Mouse (Mus musculus) MEL (cell line): Measurements from ENCODE around the gene Whrn. TPM values are rescaled to one million over a fixed set of nuclear protein-coding genes. Genes with fewer than 3 reads are reported as not detected.

ENCODE experiments used
- DNase-seq: peaks from one replicate; pipeline ENCODE4 v3.0.0; 2011; ENCODE audit warnings: low read depth, low spot score
- H3K27ac ChIP-seq: 2 replicates; pipeline ENCODE4 v1.5.1; 2012; ENCODE audit warnings: low read depth, mild to moderate bottlenecking, control low read depth, low read length, moderate library complexity; ENCODE audit not compliant: control insufficient read depth
- H3K27me3 ChIP-seq, 2 experiments: fragments of 150-350 bp in 1 of 2; sonication (generic) in 1 of 2; 2 replicates each; pipeline ENCODE4 v1.6.1; 2012; ENCODE audit warnings: low read length in 2 of 2, mild to moderate bottlenecking in 2 of 2, improper control_type of control experiment in 1 of 2, moderate library complexity in 1 of 2; ENCODE audit not compliant: insufficient read depth in 2 of 2, control insufficient read depth in 1 of 2
- H3K36me3 ChIP-seq, 2 experiments: 2 replicates each; pipeline ENCODE4 v1.6.1; 2012 to 2014; ENCODE audit warnings: low read length in 2 of 2, improper control_type of control experiment in 1 of 2, inconsistent platforms in 1 of 2, mild to moderate bottlenecking in 1 of 2; ENCODE audit not compliant: insufficient read depth in 2 of 2, control insufficient read depth in 1 of 2
- H3K4me1 ChIP-seq, 2 experiments: fragments of 150-350 bp in 1 of 2; sonication (generic) in 1 of 2; 2 replicates each; pipeline ENCODE4 v1.6.1; 2012; ENCODE audit warnings: low read length in 2 of 2, improper control_type of control experiment in 1 of 2, mild to moderate bottlenecking in 1 of 2; ENCODE audit not compliant: insufficient read depth in 2 of 2, control insufficient read depth in 1 of 2
- H3K4me3 ChIP-seq, 2 experiments: fragments of 150-350 bp in 1 of 2; sonication (generic) in 1 of 2; 2 replicates each; pipeline ENCODE4 v1.5.1; 2012; ENCODE audit warnings: low read depth in 2 of 2, low read length in 2 of 2, mild to moderate bottlenecking in 2 of 2, moderate library complexity in 2 of 2, control low read depth in 1 of 2, improper control_type of control experiment in 1 of 2; ENCODE audit not compliant: control insufficient read depth in 1 of 2, insufficient read depth in 1 of 2
- H3K79me2 ChIP-seq: 2 replicates; pipeline ENCODE4 v1.6.1; 2012; ENCODE audit warnings: mild to moderate bottlenecking, low read length, moderate library complexity; ENCODE audit not compliant: control insufficient read depth, poor library complexity, insufficient read depth
- H3K9ac ChIP-seq: 2 replicates; pipeline ENCODE4 v1.6.1; 2012; ENCODE audit warnings: low read depth, mild to moderate bottlenecking, control low read depth, low read length, moderate library complexity; ENCODE audit not compliant: control insufficient read depth, poor library complexity, severe bottlenecking
- H3K9me3 ChIP-seq: fragments of 150-350 bp; sonication (generic); replicated peaks from 2 replicates; pipeline ENCODE4 v1.6.1; 2012; ENCODE audit warnings: mild to moderate bottlenecking, low read length, improper control_type of control experiment, moderate library complexity; ENCODE audit not compliant: insufficient read depth
- BHLHE40 ChIP-seq: IDR thresholded peaks from 2 replicates; pipeline ENCODE4 v1.6.1; 2012; ENCODE audit warnings: low read depth, mild to moderate bottlenecking, inconsistent platforms, low read length, improper control_type of control experiment, borderline replicate concordance
- CHD1 ChIP-seq: IDR thresholded peaks from 2 replicates; pipeline ENCODE4 v1.6.1; 2012; ENCODE audit warnings: low read depth, mild to moderate bottlenecking, inconsistent platforms, low read length, improper control_type of control experiment
- E2F4 ChIP-seq: IDR thresholded peaks from 2 replicates; pipeline ENCODE4 v1.6.1; 2011; ENCODE audit warnings: low read depth, low read length, improper control_type of control experiment, borderline replicate concordance
- ELF1 ChIP-seq: IDR thresholded peaks from 2 replicates; pipeline ENCODE4 v1.6.1; 2014; ENCODE audit warnings: low read depth, mild to moderate bottlenecking, inconsistent platforms, low read length, improper control_type of control experiment, moderate library complexity
- GATA1 ChIP-seq: IDR thresholded peaks from 2 replicates; pipeline ENCODE4 v1.6.1; 2011; ENCODE audit warnings: low read depth, low read length, improper control_type of control experiment
- JUND ChIP-seq: IDR thresholded peaks from 2 replicates; pipeline ENCODE4 v1.6.1; 2011; ENCODE audit warnings: low read depth, mild to moderate bottlenecking, improper control_type of control experiment, low read length
- MXI1 ChIP-seq: IDR thresholded peaks from 2 replicates; pipeline ENCODE4 v1.6.1; 2011; ENCODE audit warnings: mild to moderate bottlenecking, low read depth, low read length, improper control_type of control experiment
- MYC ChIP-seq: IDR thresholded peaks from 2 replicates; pipeline ENCODE4 v1.6.1; 2011; ENCODE audit warnings: low read depth, mild to moderate bottlenecking, low read length, improper control_type of control experiment, moderate library complexity
- NELFE ChIP-seq: IDR thresholded peaks from 2 replicates; pipeline ENCODE4 v1.6.1; 2011; ENCODE audit warnings: low read depth, low read length, improper control_type of control experiment
- POLR2AphosphoS2 ChIP-seq: IDR thresholded peaks from 2 replicates; pipeline ENCODE4 v1.6.1; 2011; ENCODE audit warnings: low read length, improper control_type of control experiment
- POLR2AphosphoS5 ChIP-seq: IDR thresholded peaks from 2 replicates; pipeline ENCODE4 v1.6.1; 2012; ENCODE audit warnings: low read depth, borderline replicate concordance, mild to moderate bottlenecking, inconsistent platforms, low read length, moderate library complexity, mixed read lengths
- RCOR1 ChIP-seq: IDR thresholded peaks from 2 replicates; pipeline ENCODE4 v1.6.1; 2012; ENCODE audit warnings: low read depth, mild to moderate bottlenecking, inconsistent platforms, low read length, improper control_type of control experiment
- TAL1 ChIP-seq: IDR thresholded peaks from 2 replicates; pipeline ENCODE4 v1.6.1; 2012; ENCODE audit warnings: mild to moderate bottlenecking, inconsistent platforms, low read length, moderate library complexity, mixed read lengths
- TCF12 ChIP-seq: IDR thresholded peaks from 2 replicates; pipeline ENCODE4 v1.6.1; 2014; ENCODE audit warnings: low read depth, mild to moderate bottlenecking, inconsistent platforms, low read length, improper control_type of control experiment, moderate library complexity
- USF2 ChIP-seq, 2 experiments: IDR thresholded peaks; 2 replicates each; pipeline ENCODE4 v1.6.1; 2011 to 2012; ENCODE audit warnings: improper control_type of control experiment in 2 of 2, low read length in 2 of 2, borderline replicate concordance in 1 of 2, inconsistent platforms in 1 of 2, low read depth in 1 of 2, mild to moderate bottlenecking in 1 of 2; ENCODE audit not compliant: insufficient read depth in 1 of 2
- ZNF384 ChIP-seq: IDR thresholded peaks from 2 replicates; pipeline ENCODE4 v1.6.1; 2012; ENCODE audit warnings: low read depth, mild to moderate bottlenecking, inconsistent platforms, low read length, improper control_type of control experiment
- polyA plus RNA-seq, 2 experiments: library from polyadenylated mRNA; stranded (reverse) in 1 of 2; unstranded in 1 of 2; fragments of >175 nt in 1 of 2; fragments of >200 nt in 1 of 2; gene quantifications; 2 replicates each; pipeline versions ENCODE4 v1.2.1 to v1.2.4; 2012; ENCODE audit warnings: low replicate concordance in 2 of 2, low read depth in 1 of 2; ENCODE audit not compliant: insufficient read length in 2 of 2, insufficient read depth in 1 of 2, missing spikeins in 1 of 2
- total RNA-seq: library from RNA; depleted of rRNA; stranded (reverse); fragments of 300-350 nt; gene quantifications from 2 replicates; pipeline ENCODE4 v1.2.3, GENCODE M21; 2012

Gene Whrn
- total and polyA plus RNA-seq, 3 experiments = not detected

GRCm38 (mm10) chr4:63440262-63440661 is 55.5 kb downstream of the Whrn start:
- no peak for TF ChIP-seq GATA1
- TF ChIP-seq CHD1 = no peak
- TF ChIP-seq RCOR1 = no peak
- no peak for TF ChIP-seq BHLHE40
- no peak for TF ChIP-seq ELF1
- TF ChIP-seq USF2 (IDR thresholded peaks at IDR 0.05; ENCODE audit: borderline replicate concordance in 1 of 2, insufficient read depth in 1 of 2, low read depth in 1 of 2, low read length in 2 of 2) = no peak
- no peak for TF ChIP-seq TAL1
- no peak for TF ChIP-seq JUND
- TF ChIP-seq ZNF384 = no peak
- no peak for TF ChIP-seq E2F4
- TF ChIP-seq MYC = no peak
- TF ChIP-seq TCF12 = no peak
- no peaks in the 10 kb centered on the region for H3K79me2 ChIP-seq
- H3K4me3 ChIP-seq = no peak overlapping the region
- no peak for DNase-seq
- H3K27ac ChIP-seq = no peak overlapping the region
- no peaks in the 10 kb centered on the region for H3K36me3 ChIP-seq
- no peaks in the 10 kb centered on the region for H3K9me3 ChIP-seq
- no peak overlapping the region for H3K9ac ChIP-seq
- no peaks in the 10 kb centered on the region for H3K4me1 ChIP-seq
- no peaks in the 10 kb centered on the region for H3K27me3 ChIP-seq

GRCm38 (mm10) chr4:63437968-63438367 is 57.8 kb downstream of the Whrn start:
- Histone ChIP-seq H3K4me3 (no peak overlapping the region), H3K36me3 (no peaks in the 10 kb centered on the region), H3K9me3 (no peaks in the 10 kb centered on the region), H3K9ac (no peak overlapping the region), H3K4me1 (no peaks in the 10 kb centered on the region), H3K27ac (no peak overlapping the region), H3K79me2 (no peaks in the 10 kb centered on the region), H3K27me3 (no peaks in the 10 kb centered on the region)
- no peak for DNase-seq
- TF ChIP-seq NELFE = no peak
- TF ChIP-seq ZNF384 = no peak
- TF ChIP-seq MXI1 = no peak
- TF ChIP-seq TAL1 = no peak
- no peak for TF ChIP-seq ELF1
- TF ChIP-seq POLR2AphosphoS5 = no peak
- no peak for TF ChIP-seq MYC
- TF ChIP-seq POLR2AphosphoS2 = no peak
- TF ChIP-seq, all 39 proteins: peak for 0
